Mouse (Mus musculus) left cerebral cortex, postnatal 36 days (tissue): ENCODE measurements around the gene Timmdc1. TPM values are rescaled to one million over a fixed set of nuclear protein-coding genes. Genes with fewer than 3 reads are reported as not detected.
A peak's percentile ranks its signal among the peaks of the same experiment; 100 is the strongest.
"Not testable (repeated sequence)": the region's sequence is repeated elsewhere in the genome, so short reads cannot be mapped to it uniquely, and the experiment has no call there.

Source experiments
- DNase-seq, 2 experiments: peaks; one replicate each; pipeline ENCODE4 v3.0.0; 2021 to 2022; ENCODE audit warnings: low spot score in 2 of 2, mixed read lengths in 1 of 2
- intact Hi-C: fragments of 180-260 bp; cut with DNase I; formaldehyde crosslinking; loops from one replicate; pipeline ENCODE4 v1.15.1; 2025
- total RNA-seq, 2 experiments: library from RNA; stranded (reverse); gene quantifications; 2 replicates each; pipeline ENCODE4 v1.2.3; 2021

The Timmdc1 gene
- total RNA-seq, 2 experiments from 2014 or later, result 33.8 to 34.9 TPM

DNA sequence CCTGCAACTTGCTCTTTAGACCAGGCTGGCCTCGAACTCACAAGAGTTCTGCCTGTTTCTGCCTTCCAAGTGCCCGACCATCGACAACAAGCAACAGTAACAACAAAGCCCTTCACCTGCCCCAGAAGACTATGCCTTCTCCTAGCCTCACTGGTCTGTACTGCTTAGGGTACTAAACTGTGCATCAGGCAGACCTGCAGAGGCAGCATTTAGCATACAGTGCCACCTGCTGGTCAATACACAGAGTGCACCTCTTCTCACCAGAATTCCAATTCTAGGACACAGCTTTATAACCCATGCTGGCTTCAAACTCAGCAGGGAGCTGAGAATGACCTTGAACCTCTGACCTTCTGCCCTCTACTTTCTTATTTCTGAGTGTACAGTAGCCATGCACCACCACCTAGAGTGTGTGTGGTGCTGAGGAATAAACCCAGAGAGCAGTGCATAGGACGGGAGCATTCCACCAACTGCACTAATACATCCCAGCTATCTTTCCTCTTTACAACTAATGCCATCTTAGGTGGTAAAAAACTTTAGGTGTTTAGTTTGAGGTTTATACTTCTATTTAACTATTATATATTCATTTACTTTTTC, 16.3 kb downstream of the Timmdc1 start:
- intact Hi-C loops, result loop anchor here (5.0 to 10.0 kb wide), 2 partner anchors 164 to 211 kb away; partner anchors contain the start of genes Maats1 and Nr1i2

DNA sequence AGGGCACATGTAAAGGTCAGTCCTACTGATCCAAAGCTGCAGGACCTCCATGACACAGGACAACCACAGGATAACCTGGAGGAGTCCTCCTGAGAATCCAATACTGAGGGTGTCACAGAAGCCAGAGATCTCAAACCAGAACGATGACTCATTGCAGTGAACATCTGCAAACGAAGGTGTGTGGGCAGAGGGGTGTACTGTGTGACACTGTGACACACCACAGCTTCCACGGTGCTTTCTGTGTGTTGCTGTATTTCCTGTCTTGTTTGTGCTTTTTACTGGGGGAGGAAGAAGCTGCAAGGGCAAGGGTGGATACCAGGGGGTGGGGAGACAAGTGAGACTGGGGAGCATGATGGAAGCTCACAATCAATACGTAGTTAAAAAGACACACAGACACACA, 18.9 kb downstream of the Timmdc1 start:
- intact Hi-C loops, result loop anchor here (10.0 kb wide), 1 partner anchor 209 kb away; the partner anchor contains the start of gene Nr1i2
- DNase-seq, result no peak

More for the DNA sequence above, 16.3 kb downstream of the Timmdc1 start:
- DNase-seq, result peak; percentile 56 to 57

DNA sequence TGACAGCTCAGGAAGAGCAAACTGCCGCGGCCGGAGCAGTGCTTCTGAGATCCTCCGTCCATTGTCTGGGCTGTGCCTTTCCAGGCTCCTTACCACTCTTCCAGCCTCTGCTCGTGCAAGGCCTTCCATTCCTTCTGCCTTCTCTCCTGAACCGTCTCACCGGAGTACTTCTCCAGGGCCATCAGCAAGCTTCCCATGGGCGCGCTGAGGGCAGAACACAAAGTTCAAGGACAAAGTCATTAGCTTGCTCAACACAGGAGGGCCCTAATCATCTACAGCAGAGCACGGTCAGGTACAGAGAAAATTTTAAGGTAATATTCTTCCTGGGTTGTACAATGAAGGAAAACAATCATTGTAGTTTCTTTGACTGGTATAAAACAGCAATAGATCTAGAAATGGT, 20.0 kb downstream of the Timmdc1 start:
- DNase-seq, result no peak
- intact Hi-C loops, result loop anchor here (10.0 kb wide), 1 partner anchor 208 kb away; the partner anchor contains the start of gene Nr1i2

DNA sequence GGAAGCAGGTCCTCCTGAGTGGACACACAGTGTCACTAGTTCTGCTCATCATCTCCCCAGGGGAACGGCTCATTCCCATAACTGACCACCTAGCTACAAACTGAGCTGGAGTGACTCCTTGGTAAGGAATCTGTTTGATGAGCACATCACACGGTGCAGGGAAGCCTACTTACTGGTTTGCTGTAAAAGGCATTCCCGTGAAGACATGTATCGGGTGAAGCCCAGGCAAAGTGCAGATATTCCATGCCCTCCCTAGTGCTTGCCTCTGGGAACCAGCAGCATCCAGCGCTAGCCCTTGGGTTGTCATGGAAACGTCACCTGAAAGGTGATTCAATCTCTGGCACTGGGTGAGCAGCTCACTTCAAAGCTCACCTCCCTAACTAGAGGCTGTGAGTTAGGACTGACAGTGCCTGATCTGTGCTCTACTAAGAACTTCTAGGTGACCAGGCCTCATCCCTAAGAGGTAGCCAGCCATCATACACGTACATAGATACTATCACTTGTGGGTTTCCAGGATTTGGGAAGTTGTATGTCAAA, 25.8 kb downstream of the Timmdc1 start:
- intact Hi-C loops, result no loop called here
- DNase-seq, result no peak

DNA sequence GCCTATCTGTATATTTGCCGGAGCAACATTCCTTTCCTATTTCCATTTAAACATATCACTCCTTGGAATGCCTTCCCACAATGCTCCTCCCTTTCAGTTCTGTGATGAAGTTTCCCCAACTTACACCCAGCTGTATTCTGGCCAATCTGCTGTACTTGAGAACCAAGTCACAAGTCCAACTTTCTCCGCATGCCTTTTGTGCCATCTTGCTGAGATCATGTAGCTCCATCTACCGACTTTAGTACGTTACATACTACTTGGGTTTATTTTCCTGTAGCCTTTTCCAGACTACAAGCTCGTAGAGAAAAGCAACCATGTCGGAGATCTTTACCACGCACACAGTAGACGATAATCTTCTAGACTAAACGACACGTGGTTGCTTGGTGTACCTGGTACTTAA, 28.6 kb downstream of the Timmdc1 start:
- DNase-seq, result no peak
- intact Hi-C loops, result no loop called here

DNA sequence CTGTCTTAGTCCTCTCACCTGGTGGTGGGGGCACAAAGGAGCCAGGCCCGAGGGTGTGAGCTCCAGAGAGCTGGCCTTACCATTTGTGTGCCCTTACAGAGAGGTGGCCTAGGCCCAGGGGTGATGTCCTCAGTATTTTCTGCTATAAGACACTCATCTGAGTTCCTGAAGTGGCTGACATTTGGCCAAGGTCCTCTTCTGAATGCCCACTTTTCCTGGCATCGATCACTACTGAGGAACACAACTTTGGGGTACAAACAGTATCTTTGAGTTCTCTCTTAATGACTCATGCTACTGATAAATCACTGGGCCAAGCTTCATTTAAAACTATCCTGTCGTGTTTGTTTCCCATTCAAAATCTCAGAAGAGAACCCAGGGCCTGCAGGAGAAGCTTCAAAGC, 29.9 kb downstream of the Timmdc1 start:
- intact Hi-C loops, result no loop called here
- no peak for DNase-seq

DNA sequence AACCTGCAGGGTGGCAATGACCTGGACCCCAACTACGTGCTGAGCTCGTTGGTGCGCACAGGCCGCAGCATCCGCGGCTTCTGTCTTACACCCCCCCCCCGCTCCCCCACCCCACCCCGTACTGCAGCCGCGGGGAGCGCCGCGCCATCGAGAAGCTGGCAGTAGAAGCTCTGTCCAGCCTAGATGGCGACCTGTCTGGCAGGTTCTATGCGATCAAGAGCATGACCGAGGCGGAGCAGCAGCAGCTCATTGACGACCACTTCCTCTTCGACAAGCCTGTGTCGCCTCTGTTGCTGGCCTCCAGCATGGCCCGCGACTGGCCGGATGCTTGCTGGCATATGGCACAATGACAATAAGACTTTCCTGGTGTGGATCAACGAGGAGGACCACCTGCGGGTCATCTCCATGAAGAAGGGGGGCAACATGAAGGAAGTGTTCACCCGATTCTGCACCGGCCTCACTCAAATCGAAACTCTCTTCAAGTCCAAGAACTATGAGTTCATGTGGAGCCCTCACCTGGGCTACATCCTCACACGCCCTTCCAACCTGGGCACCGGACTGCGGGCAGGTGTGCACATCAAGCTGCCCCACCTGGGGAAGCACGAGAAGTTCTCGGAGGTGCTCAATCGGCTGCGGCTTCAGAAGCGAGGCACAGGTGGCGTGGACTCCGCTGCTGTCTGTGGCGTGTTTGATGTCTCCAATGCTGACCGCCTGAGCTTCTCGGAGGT, 38.7 kb downstream of the Timmdc1 start:
- intact Hi-C loops, result loop anchor here (5.0 kb wide), 1 partner anchor 106 kb away; no protein-coding TSS in a partner anchor
- no peak for DNase-seq

DNA sequence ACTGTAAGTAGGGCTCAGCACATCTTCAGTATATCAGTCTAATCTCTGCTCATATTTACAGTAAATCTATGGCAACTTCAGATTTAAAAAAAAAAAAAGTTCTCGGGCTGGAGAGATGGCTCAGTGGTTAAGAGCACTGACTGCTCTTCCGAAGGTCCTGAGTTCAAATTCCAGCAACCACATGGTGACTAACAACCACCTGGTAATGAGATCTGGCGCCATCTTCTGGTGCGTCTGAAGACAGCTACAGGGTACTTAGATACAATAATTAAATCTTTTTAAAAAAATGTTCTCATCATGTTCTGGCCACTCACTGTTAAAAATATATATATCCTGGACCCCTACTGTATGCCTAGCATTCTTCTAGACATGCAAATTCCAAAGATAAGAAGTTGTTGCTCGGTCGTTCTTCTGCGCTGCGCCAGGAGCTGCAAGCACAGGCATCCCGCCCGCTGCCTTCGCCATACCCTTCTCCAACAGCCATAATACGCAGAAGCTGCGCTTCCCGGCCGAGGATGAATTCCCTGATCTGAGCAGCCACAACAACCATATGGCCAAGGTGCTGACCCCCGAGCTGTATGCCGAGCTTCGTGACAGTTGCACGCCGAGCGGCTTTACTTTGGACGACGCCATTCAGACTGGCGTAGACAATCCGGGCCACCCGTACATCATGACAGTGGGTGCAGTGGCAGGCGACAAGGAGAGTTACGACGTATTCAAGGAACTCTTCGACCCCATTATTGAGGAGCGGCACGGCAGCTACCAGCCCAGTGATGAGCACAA, 39.5 kb downstream of the Timmdc1 start:
- intact Hi-C loops, result loop anchor here (5.0 kb wide), 1 partner anchor 106 kb away; no protein-coding TSS in a partner anchor
- DNase-seq, result peak in 1 of 2 experiments; percentile 14

DNA sequence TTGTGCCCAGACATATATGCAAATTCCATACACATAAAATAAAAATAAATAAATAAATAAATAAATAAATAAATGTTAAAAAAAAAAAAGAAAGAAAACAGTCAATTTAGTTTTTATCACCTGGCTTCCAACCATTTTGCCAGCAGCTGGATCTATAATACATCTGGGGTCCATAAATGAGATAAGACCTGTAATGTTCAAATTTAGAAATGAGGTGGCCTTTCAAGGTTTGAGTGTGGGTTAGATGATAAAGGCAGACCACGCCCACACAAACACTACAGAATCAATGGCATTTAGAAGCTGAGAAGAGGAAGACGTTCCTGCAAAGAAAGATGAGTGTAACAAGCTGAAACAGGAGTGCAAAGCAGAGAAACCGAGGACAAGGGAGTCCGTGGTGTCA, 41.1 kb downstream of the Timmdc1 start:
- intact Hi-C loops, result loop anchor here (5.0 kb wide), 1 partner anchor 104 kb away; no protein-coding TSS in a partner anchor

DNA sequence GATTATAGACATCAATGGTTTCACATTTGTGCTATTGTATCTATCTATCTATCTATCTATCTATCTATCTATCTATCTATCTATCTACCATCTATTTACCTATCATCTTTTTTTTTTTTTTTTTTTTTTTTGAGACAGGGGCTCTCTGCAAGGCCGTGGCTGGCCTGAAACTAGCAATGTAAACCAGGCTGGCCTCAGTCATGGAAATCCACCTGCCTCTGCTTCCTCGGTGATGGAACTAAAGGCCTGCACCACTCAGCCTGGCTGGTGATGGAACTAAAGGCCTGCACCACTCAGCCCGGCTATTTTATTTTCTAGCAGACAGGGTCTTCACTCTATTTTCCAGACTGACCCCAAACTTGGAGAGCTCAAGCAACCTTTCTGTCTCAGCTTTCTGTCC, 44.2 kb downstream of the Timmdc1 start:
- DNase-seq, result no peak
- intact Hi-C loops, result no loop called here

More for the DNA sequence above, 41.1 kb downstream of the Timmdc1 start:
- no peak for DNase-seq

DNA sequence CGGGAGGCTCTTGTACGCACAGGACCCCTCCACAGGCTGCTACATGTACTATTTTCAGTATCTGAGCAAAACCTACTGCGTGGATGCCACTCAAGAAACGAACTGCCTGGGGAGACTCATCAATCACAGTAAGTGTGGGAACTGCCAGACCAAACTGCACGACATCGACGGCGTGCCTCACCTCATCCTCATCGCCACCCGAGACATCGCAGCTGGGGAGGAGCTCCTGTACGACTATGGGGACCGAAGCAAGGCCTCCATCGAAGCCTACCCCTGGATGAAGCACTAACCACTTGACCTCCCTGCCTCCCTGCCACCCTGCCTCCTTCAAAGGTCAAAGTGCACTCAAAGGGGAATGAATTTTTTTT, 45.2 kb downstream of the Timmdc1 start:
- DNase-seq, result not testable (repeated sequence)

DNA sequence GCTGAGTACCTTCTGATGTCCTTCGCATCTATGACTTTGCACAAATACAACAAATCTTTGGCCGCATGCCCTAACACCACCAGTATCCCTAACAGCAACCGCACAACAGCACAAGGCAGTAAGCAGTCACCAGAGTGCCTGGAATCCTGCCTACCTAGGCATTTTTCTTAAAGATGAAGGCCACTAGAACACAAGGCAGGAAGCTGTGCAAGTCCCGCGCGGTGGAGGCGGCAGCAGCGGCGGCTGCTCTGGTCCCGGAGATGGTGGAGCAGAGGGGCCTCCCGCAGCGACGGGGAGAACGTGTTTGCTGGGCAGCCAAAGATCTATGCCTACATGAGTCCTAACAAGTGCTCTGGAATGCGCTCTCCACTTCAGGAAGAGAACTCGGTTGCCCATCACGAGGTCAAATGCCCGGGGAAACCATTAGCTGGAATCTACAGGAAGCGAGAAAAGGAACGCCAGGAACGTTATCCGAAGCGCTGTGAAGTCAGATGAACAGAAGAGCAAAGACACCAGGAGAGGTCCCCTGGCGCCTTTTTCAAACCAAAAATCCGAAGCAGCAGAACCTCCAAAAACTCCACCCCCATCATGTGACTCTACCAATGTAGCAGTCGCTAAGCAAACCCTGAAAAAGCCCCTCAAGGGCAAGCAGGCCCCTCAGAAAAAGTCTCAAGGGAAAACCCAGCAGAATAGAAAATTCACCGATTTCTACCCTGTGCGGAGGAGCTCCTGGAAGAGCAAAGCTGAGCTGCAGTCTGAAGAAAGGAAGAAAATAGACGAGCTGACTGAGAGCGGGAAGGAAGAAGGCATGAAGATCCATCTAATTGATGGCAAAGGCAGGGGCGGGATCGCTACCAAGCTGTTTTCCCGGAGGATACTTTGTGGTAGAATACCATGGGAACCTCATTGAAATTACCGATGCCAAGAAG, 45.9 kb downstream of the Timmdc1 start:
- intact Hi-C loops, result no loop called here
- peak; percentile 33 to 36 for DNase-seq

More for the DNA sequence above, 45.2 kb downstream of the Timmdc1 start:
- intact Hi-C loops, result not testable (repeated sequence)

DNA sequence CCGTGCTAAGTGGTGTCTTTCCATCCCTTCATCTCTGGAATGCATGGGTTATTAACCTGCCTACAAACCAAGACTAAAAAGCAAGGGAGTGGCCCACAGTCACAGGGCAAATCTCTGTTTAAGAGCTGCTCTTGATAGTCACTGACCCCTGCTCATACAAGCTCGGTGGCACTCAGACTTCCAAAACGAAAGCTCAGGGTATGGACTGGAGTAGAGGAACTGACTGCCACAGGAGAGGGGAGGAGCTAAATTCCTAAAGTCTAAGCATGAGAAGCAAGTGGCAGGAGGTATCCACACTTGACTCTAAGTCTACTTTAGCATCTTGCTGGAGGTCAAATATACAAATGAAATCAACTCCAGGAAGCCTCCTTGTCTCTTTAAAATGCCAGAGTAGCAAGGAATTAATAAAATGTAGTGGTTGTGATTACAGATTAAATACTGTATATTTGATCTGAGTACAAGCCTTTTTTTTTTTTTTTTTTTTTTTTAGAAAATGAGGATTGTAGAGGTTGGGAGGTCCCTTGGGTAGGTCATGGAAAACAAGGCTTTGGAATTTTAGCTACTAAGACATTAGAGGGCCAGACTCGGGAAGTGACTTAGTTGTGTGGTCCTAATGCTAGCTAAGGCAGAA, 46.7 kb downstream of the Timmdc1 start:
- intact Hi-C loops, result no loop called here
- no peak for DNase-seq

DNA sequence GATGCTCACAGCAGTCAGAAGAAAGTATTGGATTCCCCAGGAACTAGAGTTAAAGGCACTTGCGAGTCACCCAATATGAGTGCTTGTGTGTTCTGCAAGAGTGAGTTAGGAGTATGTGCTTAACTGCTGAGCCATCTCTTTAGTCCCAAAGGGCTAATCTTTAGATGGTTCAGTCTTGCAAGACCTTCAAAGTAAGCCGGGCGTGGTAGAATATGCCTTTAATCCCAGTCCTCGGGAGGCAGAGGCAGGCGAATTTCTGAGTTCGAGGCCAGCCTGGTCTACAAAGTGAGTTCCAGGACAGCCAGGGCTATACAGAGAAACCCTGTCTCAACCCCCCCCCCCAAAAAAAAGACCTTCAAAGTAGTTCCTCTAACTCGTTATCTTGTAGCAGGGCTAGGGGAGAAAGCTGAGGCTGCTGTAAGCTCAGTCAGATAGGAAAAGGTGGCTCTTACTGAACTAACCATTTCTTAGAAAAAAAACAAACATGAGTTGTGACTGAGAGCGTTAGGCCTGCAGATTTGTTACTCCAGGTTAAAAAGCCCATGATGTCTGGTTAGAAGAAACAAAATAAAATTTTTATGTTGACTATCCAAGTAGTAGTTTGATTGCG, 47.7 kb downstream of the Timmdc1 start:
- intact Hi-C loops, result no loop called here
- no peak for DNase-seq

DNA sequence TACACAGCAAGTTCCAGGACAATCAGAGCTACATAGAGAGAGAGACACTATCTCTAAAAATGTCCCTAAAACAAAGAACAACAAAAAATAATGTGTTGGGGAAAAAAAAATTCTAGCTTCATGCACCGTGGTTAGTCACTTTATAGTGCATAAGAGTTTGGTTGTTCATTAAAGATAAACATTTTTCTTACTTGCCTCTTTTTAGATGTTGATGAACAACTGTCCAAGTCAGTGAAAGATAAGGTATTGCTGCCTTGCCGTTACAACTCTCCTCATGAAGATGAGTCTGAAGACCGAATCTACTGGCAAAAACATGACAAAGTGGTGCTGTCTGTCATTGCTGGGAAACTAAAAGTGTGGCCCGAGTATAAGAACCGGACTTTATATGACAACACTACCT, 48.8 kb downstream of the Timmdc1 start:
- DNase-seq, result no peak
- intact Hi-C loops, result no loop called here

DNA sequence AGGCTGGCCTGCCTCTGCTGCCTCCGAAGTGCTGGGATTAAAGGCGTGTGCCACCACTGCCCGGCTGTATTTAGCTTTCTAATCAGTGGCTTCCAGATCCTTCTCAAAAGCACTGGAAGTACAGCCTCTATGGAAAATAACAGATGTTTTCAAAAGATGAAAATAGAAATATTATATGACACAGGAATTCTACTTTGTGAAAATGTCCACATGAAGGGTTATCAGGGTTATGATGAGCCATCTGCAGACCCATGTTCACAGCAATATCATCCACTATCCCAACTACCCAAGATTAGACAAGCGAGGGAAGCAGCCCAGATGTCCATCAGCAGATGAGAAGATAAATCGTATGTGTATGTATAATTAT, 50.0 kb downstream of the Timmdc1 start:
- intact Hi-C loops, result no loop called here
- DNase-seq, result no peak

DNA sequence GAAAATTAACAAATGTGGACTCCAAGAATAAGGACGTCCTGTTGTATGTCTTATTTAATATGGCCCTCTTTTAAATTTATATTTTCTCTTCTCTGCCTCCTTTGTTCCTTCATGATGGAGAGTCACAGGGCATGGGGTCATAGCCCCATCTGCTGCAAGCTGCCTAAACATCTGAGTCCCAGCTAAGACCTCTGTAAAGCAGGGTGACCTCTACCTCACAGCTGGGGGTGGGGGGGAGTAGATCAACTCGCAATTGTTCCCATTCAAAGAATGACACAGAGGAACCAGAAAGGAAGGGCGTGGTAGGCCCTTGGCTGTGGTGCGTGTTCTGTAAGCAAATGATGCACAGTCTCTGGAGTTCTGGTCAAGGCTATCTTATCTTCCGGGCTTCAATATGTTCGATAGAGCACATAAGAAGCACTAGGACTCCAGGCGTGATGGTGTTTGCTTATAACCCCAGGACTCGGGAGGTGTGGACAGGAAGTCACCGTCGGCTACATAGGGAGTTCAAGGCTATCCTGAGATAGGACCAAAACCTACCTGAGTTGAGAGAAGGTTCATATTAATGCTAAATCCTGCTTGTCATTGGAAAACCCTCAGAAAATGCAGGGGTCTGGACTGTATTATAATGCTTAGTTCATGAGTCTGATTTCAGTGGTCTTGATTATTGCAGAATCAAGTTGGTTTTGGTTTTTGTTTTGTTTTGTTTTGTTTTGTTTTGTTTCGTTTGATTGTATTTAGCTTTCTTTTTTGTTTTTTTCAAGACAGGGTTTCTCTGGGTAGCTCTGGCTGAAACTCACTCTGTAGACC, 50.6 kb downstream of the Timmdc1 start:
- DNase-seq, result no peak
- intact Hi-C loops, result no loop called here
